Mouse (Mus musculus): Measurements from ENCODE around the gene Usp48. TPM values are rescaled to one million over a fixed set of nuclear protein-coding genes. Genes with fewer than 3 reads are reported as not detected.

The Usp48 gene
- polyA plus RNA-seq, 1 experiment from 2014 or later: 72.5 TPM

- H3K9ac ChIP-seq (ENCODE audit: low read length): no peak overlapping the region
- no peak for ATAC-seq (ENCODE audit: low FRiP score)
- H3K4me2 ChIP-seq: no peak overlapping the region
- no peak overlapping the region for H3K27ac ChIP-seq (ENCODE audit: low read depth, low read length)
- no peaks in the 10 kb centered on the region for H3K36me3 ChIP-seq (ENCODE audit: control insufficient read depth, insufficient read depth, low read length)
- no peak overlapping the region for H3K4me3 ChIP-seq (ENCODE audit: low read depth, low read length)
- H3K27me3 ChIP-seq (ENCODE audit: control insufficient read depth, insufficient read depth, low read length): no peaks in the 10 kb centered on the region
- no peak for DNase-seq (ENCODE audit: low spot score, missing footprints)
- no peaks in the 10 kb centered on the region for H3K9me3 ChIP-seq (ENCODE audit: control insufficient read depth, low read length)
- WGBS: 69% methylated on average over 21 of the region's 21 CpGs
- H3K4me1 ChIP-seq (ENCODE audit: control insufficient read depth, insufficient read depth, low read length): no peaks in the 10 kb centered on the region; the same call in 1 of the 2 replicates
These were observed 106.0 kb downstream of the Usp48 start for GRCm38 (mm10) chr4:137699264-137700211.

GRCm38 (mm10) chr4:137700960-137701359 lies 107.4 kb downstream of the Usp48 start:
- ATAC-seq (ENCODE audit: low FRiP score): no peak
- Histone ChIP-seq H3K4me1 (ENCODE audit: control insufficient read depth, insufficient read depth, low read length) (peaks cover 5% of the 10 kb centered on the region), H3K4me3 (ENCODE audit: low read depth, low read length) (no peak overlapping the region), H3K4me2 (no peak overlapping the region), H3K9me3 (ENCODE audit: control insufficient read depth, low read length) (no peaks in the 10 kb centered on the region), H3K36me3 (ENCODE audit: control insufficient read depth, insufficient read depth, low read length) (no peaks in the 10 kb centered on the region), H3K27me3 (ENCODE audit: control insufficient read depth, insufficient read depth, low read length) (no peaks in the 10 kb centered on the region), H3K27ac (ENCODE audit: low read depth, low read length) (no peak overlapping the region), H3K9ac (ENCODE audit: low read length) (no peak overlapping the region)
- WGBS: 72% methylated on average over 6 of the region's 6 CpGs
- DNase-seq (ENCODE audit: low spot score, missing footprints): no peak

DNA sequence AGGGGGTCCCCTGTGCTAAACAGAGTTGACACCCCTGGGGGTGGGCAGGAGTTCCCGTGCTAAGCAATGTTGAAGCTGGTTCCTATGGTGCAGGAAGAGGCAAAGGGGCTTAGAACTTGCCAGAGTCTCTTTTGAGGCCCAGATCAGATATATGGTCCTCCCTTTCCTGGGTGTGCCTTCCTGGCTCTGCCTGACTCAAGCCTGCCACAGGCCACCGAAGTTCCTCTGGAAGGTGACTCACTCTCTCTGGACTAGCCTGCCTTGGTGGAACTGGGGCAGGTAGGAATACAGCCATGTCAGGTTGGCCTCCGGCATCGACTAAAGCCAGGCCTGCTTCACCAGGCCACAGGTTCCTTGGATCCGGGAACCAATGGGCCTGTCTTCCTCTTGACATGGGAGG lies 109.5 kb downstream of the Usp48 start:
- no peak overlapping the region for H3K4me3 ChIP-seq (ENCODE audit: low read depth, low read length)
- H3K27ac ChIP-seq (ENCODE audit: low read depth, low read length): no peak overlapping the region
- H3K36me3 ChIP-seq (ENCODE audit: control insufficient read depth, insufficient read depth, low read length): no peaks in the 10 kb centered on the region
- peaks cover 15% of the 10 kb centered on the region for H3K4me1 ChIP-seq (ENCODE audit: control insufficient read depth, insufficient read depth, low read length)
- no peak overlapping the region for H3K4me2 ChIP-seq
- ATAC-seq (ENCODE audit: low FRiP score): no peak
- DNase-seq (ENCODE audit: low spot score, missing footprints): no peak
- H3K27me3 ChIP-seq (ENCODE audit: control insufficient read depth, insufficient read depth, low read length): peaks cover 4% of the 10 kb centered on the region
- H3K9ac ChIP-seq (ENCODE audit: low read length): no peak overlapping the region
- H3K9me3 ChIP-seq (ENCODE audit: control insufficient read depth, low read length): no peaks in the 10 kb centered on the region
- WGBS: 89% methylated on average over 5 of the region's 5 CpGs

GRCm38 (mm10) chr4:137704561-137704960 lies 111.0 kb downstream of the Usp48 start:
- Histone ChIP-seq H3K4me3 (ENCODE audit: low read depth, low read length) (no peak overlapping the region), H3K4me1 (ENCODE audit: control insufficient read depth, insufficient read depth, low read length) (peaks cover 15% of the 10 kb centered on the region), H3K27me3 (ENCODE audit: control insufficient read depth, insufficient read depth, low read length) (peaks cover 9% of the 10 kb centered on the region), H3K36me3 (ENCODE audit: control insufficient read depth, insufficient read depth, low read length) (no peaks in the 10 kb centered on the region), H3K4me2 (no peak overlapping the region), H3K9ac (ENCODE audit: low read length) (no peak overlapping the region), H3K27ac (ENCODE audit: low read depth, low read length) (no peak overlapping the region), H3K9me3 (ENCODE audit: control insufficient read depth, low read length) (no peaks in the 10 kb centered on the region)
- no peak for DNase-seq (ENCODE audit: low spot score, missing footprints)
- 49% methylated on average over 2 of the region's 2 CpGs for WGBS
- peak; percentile 47; the same call in 1 of the 2 replicates for ATAC-seq (ENCODE audit: low FRiP score)

DNA sequence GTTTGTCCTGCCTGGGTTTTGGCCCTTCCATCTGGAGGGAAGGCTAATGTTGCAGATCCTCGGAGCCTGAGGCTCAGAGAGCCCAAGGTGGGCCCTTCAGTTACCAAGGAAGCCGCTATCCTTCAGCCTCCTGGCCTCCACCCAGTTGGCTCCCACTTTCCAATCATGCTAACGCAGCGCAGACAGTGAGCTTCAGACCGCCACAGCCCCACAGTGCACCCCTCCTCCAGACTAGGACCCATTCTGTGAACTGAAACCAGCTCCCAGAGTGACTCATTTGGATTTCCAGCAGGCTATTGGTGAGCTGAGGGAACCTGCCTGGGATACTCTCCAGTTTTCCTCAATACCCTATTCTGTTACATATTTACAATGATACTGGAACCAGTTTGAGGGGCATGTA lies 111.8 kb downstream of the Usp48 start:
- DNase-seq (ENCODE audit: low spot score, missing footprints) (no peak), ATAC-seq (ENCODE audit: low FRiP score) (no peak)
- Histone ChIP-seq H3K9me3 (ENCODE audit: control insufficient read depth, low read length) (no peaks in the 10 kb centered on the region), H3K27me3 (ENCODE audit: control insufficient read depth, insufficient read depth, low read length) (peaks cover 9% of the 10 kb centered on the region), H3K36me3 (ENCODE audit: control insufficient read depth, insufficient read depth, low read length) (no peaks in the 10 kb centered on the region), H3K4me2 (no peak overlapping the region), H3K4me3 (ENCODE audit: low read depth, low read length) (no peak overlapping the region), H3K4me1 (ENCODE audit: control insufficient read depth, insufficient read depth, low read length) (peaks cover 15% of the 10 kb centered on the region), H3K9ac (ENCODE audit: low read length) (no peak overlapping the region), H3K27ac (ENCODE audit: low read depth, low read length) (no peak overlapping the region)
- 82% methylated on average over 5 of the region's 5 CpGs for WGBS

DNA sequence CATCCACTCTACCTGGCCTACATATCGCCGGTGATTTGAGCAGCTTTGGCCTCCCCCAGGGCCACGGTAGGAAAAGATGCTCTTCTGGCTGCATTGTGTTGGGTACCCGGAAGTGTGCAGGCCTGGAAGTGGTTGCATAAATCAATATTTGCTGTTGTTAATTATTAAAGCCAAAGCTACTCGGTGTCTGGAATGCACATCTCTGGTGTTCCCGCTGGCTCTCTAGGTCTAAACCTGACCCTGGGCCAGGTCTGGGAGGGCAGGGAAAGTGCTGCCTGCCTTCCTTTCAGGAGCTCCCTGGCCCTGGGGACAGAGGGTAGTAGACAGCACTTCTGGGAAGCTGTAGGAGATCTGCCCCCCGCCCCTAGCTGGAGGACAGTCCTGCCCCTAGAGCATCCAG lies 113.0 kb downstream of the Usp48 start:
- no peaks in the 10 kb centered on the region for H3K36me3 ChIP-seq (ENCODE audit: control insufficient read depth, insufficient read depth, low read length)
- peaks cover 15% of the 10 kb centered on the region for H3K4me1 ChIP-seq (ENCODE audit: control insufficient read depth, insufficient read depth, low read length)
- H3K4me2 ChIP-seq: peak overlapping the region; percentile 88; the same call in 1 of the 2 replicates
- H3K9ac ChIP-seq (ENCODE audit: low read length): peak overlapping the region; percentile 76; the same call in 1 of the 2 replicates
- peak overlapping the region; percentile 35; the same call in 1 of the 2 replicates for H3K27ac ChIP-seq (ENCODE audit: low read depth, low read length)
- H3K4me3 ChIP-seq (ENCODE audit: low read depth, low read length): no peak overlapping the region
- WGBS: 72% methylated on average over 7 of the region's 7 CpGs
- H3K9me3 ChIP-seq (ENCODE audit: control insufficient read depth, low read length): no peaks in the 10 kb centered on the region
- H3K27me3 ChIP-seq (ENCODE audit: control insufficient read depth, insufficient read depth, low read length): peaks cover 9% of the 10 kb centered on the region
- DNase-seq (ENCODE audit: low spot score, missing footprints): no peak
- no peak for ATAC-seq (ENCODE audit: low FRiP score)

DNA sequence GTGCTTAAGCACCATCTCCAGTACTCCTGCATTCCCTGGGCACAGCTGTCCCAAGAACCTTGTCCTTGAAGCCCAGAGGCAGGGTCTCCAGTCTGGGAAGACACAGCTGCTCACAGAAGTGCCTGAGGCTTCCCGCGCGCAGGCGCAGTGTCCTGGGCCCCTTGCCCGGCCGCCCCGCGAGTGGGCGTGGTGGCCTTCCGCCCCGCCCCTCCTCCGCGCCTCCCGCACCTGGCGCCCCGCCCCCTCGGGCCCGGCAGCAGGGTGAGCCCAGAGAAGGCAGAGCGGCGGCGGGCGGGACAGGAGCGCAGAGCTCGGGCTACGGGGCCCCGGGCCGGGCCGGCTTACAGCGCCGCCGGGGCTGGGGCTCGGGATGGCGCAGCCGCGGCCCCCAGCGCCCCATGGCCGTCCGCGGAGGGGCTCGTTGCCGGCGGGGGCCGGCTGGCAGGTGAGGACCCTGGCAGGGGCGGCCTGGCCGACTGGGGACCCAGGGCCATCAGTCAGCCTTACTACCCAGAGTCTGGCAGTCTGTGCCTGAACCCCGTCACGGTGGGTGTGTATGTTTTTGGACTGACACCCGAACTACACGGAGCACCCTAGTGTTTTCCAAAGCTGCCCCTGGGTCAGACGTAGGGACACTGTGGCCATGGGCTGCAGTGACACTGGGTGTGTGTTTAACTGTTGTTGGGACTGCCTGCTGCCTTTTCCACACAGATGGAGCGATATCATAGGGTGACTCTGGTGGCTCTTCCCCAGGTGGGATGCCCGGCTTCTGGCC lies 113.8 kb downstream of the Usp48 start:
- Histone ChIP-seq H3K4me1 (ENCODE audit: control insufficient read depth, insufficient read depth, low read length) (peaks cover 15% of the 10 kb centered on the region), H3K27ac (ENCODE audit: low read depth, low read length) (no peak overlapping the region), H3K4me3 (ENCODE audit: low read depth, low read length) (peak overlapping the region; percentile 53), H3K27me3 (ENCODE audit: control insufficient read depth, insufficient read depth, low read length) (peaks cover 9% of the 10 kb centered on the region), H3K4me2 (peak overlapping the region; percentile 88), H3K36me3 (ENCODE audit: control insufficient read depth, insufficient read depth, low read length) (no peaks in the 10 kb centered on the region), H3K9me3 (ENCODE audit: control insufficient read depth, low read length) (no peaks in the 10 kb centered on the region), H3K9ac (ENCODE audit: low read length) (peak overlapping the region; percentile 76)
- WGBS: 4% methylated on average over 44 of the region's 52 CpGs
- ATAC-seq (ENCODE audit: low FRiP score) (peak; percentile 87), DNase-seq (ENCODE audit: low spot score, missing footprints) (peak; percentile 99)

All from midbrain, embryonic 11.5 days (tissue).